Mouse (Mus musculus): Measurements from ENCODE around the gene 9930111J21Rik2. TPM values are rescaled to one million over a fixed set of nuclear protein-coding genes. Genes with fewer than 3 reads are reported as not detected.

Gene 9930111J21Rik2
- 78.1 TPM for polyA plus RNA-seq (2017; shearing (Covaris generic))

DNA sequence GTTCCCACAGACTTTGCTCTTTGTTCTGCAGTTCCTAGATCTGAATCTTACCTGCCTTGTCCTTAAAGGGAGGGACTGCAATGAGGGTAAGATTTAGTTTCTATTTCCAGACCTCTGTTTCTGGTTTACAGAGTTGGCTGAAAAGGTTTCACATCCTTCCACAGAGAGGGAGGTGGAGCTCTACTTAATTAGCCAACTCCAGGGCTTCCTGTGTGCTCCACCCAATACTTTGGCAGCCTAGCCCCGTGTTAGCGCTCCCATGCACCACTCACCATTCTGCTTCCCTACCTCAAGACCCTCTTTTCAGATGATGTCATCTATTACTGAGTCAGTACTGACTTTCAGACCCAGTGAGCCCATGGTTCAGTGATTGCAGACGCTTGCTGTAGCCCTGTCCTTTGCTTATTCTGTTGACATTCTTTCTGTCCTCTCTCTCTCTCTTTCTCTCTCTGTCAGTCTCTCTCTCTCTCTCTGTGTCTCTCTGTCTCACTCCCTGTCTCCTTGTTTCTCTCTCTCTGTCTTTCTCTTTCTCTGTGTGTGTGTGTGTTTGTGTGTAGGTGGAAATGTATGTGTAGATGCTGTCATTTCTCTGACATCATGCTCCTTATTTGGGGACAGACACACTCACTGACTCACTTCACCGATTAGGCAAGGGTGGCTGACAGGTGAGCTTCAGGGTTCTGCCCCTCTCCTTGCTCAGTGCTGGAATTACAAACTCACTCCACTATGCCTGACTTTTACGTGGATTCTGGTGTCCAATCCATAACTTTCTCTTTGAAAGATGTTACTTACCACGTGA lies at the start of gene 9930111J21Rik2:
9930111J21Rik2 (minus strand) TSS at position 150 of the 799 bp plus-strand sequence.

DNA sequence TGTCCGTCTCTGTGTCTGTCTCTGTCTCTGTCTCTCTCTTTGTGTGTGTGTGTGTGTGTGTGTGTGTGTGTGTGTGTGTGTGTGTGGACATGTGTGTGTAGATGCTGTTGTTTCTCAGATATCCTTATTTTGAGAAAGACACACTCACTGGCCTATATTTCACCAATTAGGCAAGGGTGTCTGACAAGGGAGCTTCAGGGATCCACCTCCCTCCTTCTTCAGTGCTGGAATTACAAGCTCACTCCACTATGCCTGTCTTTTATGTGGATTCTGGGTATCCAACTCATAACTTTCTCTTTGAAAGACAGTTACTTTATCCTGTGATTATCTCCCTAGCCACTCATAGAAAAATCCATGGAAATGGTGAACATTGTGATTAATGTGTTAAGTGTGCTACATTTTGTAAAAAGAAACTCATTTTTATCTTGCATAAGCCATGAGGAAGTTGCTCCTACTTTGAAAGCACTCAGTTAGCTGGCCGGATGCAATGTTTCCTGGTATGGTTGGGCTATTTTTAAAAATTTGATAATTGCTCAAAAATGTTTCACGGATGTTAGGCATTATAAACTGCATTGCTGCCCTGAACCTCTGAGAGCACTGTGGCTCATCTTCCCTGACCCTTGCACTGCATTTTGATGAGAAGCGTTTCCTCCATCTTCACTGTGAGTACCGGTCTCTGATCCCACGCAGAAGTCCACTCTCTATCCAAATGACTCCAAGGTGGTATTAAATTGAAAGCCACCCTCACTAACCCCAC lies 25.1 kb upstream of the 9930111J21Rik2 start, which contains the start of gene Ifi47:
Ifi47 (plus strand) TSS at position 587 of the 757 bp plus-strand sequence.

DNA sequence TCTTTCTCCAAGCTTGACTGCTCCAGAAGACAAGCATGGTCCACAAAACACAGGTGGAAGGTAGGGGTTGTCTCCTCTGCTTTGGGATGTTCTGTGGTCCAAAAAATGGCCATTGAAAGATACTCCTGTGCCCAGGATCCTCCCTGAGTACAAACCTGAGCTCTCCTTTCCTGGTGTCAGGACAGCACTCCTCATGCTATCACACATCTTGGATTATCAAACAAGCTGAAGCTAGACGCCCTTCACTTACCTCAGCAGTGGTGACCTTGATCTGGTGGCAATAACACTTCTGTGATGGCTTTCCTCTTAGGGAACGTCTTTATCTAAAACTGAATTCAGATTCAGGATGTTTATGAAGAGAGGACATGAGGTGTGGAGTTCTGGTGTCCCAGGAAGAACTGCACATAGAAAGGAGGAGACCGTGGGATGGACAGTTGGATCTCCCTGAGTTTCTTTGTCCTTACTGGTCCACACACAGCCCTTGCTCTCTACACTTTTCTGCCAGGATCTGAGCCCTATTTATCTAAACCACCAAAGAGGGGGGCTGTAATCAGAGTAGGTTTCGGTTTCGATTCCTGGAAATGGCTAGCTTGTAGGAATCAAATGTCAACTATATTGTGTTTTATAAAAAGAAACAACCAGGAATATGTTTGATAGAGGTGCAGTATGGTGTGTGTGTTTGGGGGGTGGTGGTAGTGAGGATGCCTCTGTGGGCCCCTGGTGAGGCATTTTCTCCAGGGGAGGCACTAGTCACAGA lies 12.8 kb upstream of the 9930111J21Rik2 start, which contains the start of gene Tgtp2:
Tgtp2 (minus strand) TSS at position 494 of the 757 bp plus-strand sequence.

DNA sequence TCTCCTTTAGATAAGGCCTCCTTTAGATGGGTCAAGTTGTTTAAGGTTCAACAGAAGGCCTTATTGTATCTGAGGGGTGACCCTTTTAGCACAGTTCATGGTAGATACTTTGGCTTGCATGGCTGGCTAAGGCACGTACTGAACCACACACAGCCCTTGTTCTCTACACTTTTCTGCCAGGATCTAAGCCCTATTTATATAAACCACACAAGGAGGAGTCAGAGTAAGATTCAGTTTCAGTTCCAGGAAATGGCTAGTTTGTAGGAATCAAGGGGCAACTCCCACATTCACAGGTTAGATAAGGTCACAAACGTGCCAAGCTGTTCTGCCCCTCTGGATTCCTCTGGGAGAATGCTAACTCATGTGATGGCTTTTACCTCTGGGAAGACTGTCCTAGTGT lies 57.0 kb downstream of the 9930111J21Rik2 start, which contains the start of gene Tgtp1:
Tgtp1 (minus strand) TSS at position 155 of the 400 bp plus-strand sequence.

GRCm38 (mm10) chr11:48991740-48992520 lies 59.1 kb downstream of the 9930111J21Rik2 start, which contains the start of gene Gm12185:
Gene Gm12185, minus strand, starts transcription at chr11:48992226.

GRCm38 (mm10) chr11:48979251-48979650 lies 71.8 kb downstream of the 9930111J21Rik2 start, which contains the start of gene 9930111J21Rik1:
Gene 9930111J21Rik1, minus strand, starts transcription at chr11:48979398.

GRCm38 (mm10) chr11:48978240-48978939 lies 72.7 kb downstream of the 9930111J21Rik2 start, which contains the start of gene Olfr56:
Gene Olfr56, plus strand, starts transcription at chr11:48978889.

Other genes with a start within 250 kb of the 9930111J21Rik2 start
- 0.68 TPM for gene Trim41, start 233.9 kb downstream of the 9930111J21Rik2 start, polyA plus RNA-seq (2017; shearing (Covaris generic))
- gene Trim7, start 225.1 kb downstream of the 9930111J21Rik2 start, polyA plus RNA-seq (2017; shearing (Covaris generic)) = 0.80 TPM
- gene Gm12184, start 224.6 kb downstream of the 9930111J21Rik2 start, polyA plus RNA-seq (2017; shearing (Covaris generic)) = 7.8 TPM
- 29.4 TPM for gene Irgm1, start 179.6 kb downstream of the 9930111J21Rik2 start, polyA plus RNA-seq (2017; shearing (Covaris generic))
- gene Gm5431, start 149.0 kb downstream of the 9930111J21Rik2 start, polyA plus RNA-seq (2017; shearing (Covaris generic)) = 0.89 TPM
- 101 TPM for gene Psme2b, start 105.1 kb downstream of the 9930111J21Rik2 start, polyA plus RNA-seq (2017; shearing (Covaris generic))
- 0.76 TPM for gene Olfr56, start 72.4 kb downstream of the 9930111J21Rik2 start, polyA plus RNA-seq (2017; shearing (Covaris generic))
- gene 9930111J21Rik1, start 71.8 kb downstream of the 9930111J21Rik2 start, polyA plus RNA-seq (2017; shearing (Covaris generic)) = 101 TPM
- gene Gm12185, start 59.0 kb downstream of the 9930111J21Rik2 start, polyA plus RNA-seq (2017; shearing (Covaris generic)) = 1.7 TPM
- gene Tgtp1, start 57.1 kb downstream of the 9930111J21Rik2 start, polyA plus RNA-seq (2017; shearing (Covaris generic)) = 54.3 TPM
- 80.7 TPM for gene Tgtp2, start 13.0 kb upstream of the 9930111J21Rik2 start, polyA plus RNA-seq (2017; shearing (Covaris generic))
- 156 TPM for gene Ifi47, start 25.3 kb upstream of the 9930111J21Rik2 start, polyA plus RNA-seq (2017; shearing (Covaris generic))
- gene Olfr1396, start 63.6 kb upstream of the 9930111J21Rik2 start, polyA plus RNA-seq (2017; shearing (Covaris generic)) = not detected
- gene Olfr1395, start 91.0 kb upstream of the 9930111J21Rik2 start, polyA plus RNA-seq (2017; shearing (Covaris generic)) = 0.17 TPM
- gene Olfr1394, start 103.1 kb upstream of the 9930111J21Rik2 start, polyA plus RNA-seq (2017; shearing (Covaris generic)) = not detected
- 0.40 TPM for gene Btnl9, start 135.9 kb upstream of the 9930111J21Rik2 start, polyA plus RNA-seq (2017; shearing (Covaris generic))
- gene Zfp62, start 152.1 kb upstream of the 9930111J21Rik2 start, polyA plus RNA-seq (2017; shearing (Covaris generic)) = 79.0 TPM
- gene Mgat1, start 192.9 kb upstream of the 9930111J21Rik2 start, polyA plus RNA-seq (2017; shearing (Covaris generic)) = 28.7 TPM
- gene Olfr1393, start 227.1 kb upstream of the 9930111J21Rik2 start, polyA plus RNA-seq (2017; shearing (Covaris generic)) = not detected
- gene Olfr1392, start 234.0 kb upstream of the 9930111J21Rik2 start, polyA plus RNA-seq (2017; shearing (Covaris generic)) = 0.21 TPM

Measured in effector memory CD4-positive, alpha-beta T cell, adult 7 months (primary cell).